Mouse (Mus musculus): ENCODE measurements around the gene Zfp629.

DNA sequence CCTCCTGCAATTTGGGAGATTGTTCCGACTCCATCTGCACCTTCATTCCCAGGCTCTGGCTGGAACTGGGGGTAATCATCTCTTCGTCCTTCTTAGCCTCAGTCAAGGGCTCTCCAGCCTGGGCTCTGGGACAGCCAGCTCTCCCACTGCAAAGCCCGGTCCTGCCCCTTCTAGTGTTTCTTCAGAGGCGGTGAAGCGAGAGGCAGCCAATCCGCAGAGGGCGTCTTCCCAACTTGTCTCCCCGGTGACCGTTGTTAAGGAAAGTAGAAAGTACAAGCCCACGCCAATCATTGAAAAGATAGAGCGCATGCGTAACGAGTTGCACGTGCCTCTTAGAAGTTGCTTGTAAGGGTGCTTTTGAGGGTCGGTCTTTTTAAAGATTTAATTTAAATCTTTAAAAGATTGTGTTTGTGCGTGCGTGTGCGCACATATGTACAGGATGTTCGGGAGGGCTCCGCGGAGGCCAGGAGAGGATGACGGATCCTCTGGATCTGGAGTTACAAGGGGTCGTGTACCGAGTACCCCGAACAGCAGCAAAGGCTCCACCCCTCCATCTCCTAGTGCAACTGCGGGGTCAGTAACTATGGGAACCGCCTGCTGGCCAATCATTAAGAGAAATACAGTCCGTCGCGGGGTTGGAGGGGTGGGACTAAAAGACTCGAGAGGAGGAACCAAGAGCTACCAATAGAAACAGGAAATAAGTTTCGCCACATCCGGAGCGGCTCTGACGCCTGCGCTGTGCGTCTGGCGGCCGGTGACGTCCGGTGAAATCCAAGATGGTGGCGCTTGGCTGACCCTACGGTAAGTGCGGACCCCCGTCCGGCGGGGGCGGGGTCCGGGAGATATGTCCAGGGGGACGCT is 27.4 kb downstream of the Zfp629 start, which contains the start of the genes Ccdc189 and Rnf40:
- TF ChIP-seq CTCF (IDR thresholded peaks at IDR 0.05; ENCODE audit: low read depth, low read length) (no peak), TAL1 (conservative IDR thresholded peaks at IDR 0.05; ENCODE audit: low read depth, low read length) (no peak), GATA1 (IDR thresholded peaks at IDR 0.05; ENCODE audit: borderline replicate concordance, low read length) (no peak), GATA2 (IDR thresholded peaks at IDR 0.05; ENCODE audit: borderline replicate concordance, low read depth, low read length) (no peak)
